Mouse (Mus musculus): ENCODE measurements around the gene Ctnnd2. TPM values are rescaled to one million over a fixed set of nuclear protein-coding genes. Genes with fewer than 3 reads are reported as not detected.

Gene Ctnnd2
- polyA plus RNA-seq, 1 experiment from 2014 or later = 5.8 TPM

DNA sequence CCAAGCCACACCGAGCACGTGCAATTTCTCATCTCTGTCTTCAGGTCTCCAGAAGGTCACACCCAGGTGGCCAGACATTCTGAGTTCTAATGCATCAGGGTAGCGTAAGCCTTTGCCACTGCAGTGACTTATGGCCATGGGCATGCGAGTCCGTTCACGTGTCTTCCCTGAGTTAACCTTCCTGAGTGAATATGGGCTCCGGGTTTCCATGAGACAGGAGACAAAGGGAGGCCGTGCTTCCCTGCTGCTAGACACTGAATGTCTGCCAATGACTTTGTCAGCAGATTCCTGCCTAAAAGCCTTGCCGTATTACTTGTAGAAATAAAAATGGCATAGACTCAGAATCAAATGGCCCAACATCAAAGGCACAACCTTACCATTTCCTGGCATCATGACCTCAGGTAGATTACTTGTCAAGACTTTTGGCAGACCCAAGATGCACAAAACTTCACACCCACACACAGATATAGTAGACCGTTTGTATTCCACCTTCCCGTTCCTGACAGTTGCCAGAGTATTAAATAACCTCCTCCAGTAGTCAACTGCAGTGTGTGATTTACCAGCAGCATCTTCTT, 804.9 kb downstream of the Ctnnd2 start:
- Histone ChIP-seq H3K36me3 (no peaks in the 10 kb centered on the region), H3K9ac (no peak overlapping the region), H3K4me3 (replicated peaks) (no peak overlapping the region), H3K27ac (replicated peaks) (no peak overlapping the region), H3K27me3 (no peaks in the 10 kb centered on the region), H3K4me1 (no peaks in the 10 kb centered on the region), H3K4me2 (replicated peaks) (no peak overlapping the region), H3K9me3 (replicated peaks) (no peaks in the 10 kb centered on the region)
- 86% methylated on average over 11 of the region's 11 CpGs for WGBS
- ATAC-seq (ENCODE audit: insufficient number of reproducible peaks, low FRiP score, low TSS enrichment, low read depth) = no peak

- H3K27ac ChIP-seq (replicated peaks) = no peak overlapping the region
- H3K36me3 ChIP-seq = no peaks in the 10 kb centered on the region
- no peaks in the 10 kb centered on the region for H3K27me3 ChIP-seq
- no peak for ATAC-seq (ENCODE audit: insufficient number of reproducible peaks, low FRiP score, low TSS enrichment, low read depth)
- H3K9me3 ChIP-seq (replicated peaks) = no peaks in the 10 kb centered on the region
- WGBS = 90% methylated on average over 2 of the region's 2 CpGs
- no peak overlapping the region for H3K4me2 ChIP-seq (replicated peaks)
- H3K4me1 ChIP-seq = no peaks in the 10 kb centered on the region
- no peak overlapping the region for H3K9ac ChIP-seq
- no peak overlapping the region for H3K4me3 ChIP-seq (replicated peaks)
Measured at GRCm38 (mm10) chr15:30986890-30987289, 814.5 kb downstream of the Ctnnd2 start.

DNA sequence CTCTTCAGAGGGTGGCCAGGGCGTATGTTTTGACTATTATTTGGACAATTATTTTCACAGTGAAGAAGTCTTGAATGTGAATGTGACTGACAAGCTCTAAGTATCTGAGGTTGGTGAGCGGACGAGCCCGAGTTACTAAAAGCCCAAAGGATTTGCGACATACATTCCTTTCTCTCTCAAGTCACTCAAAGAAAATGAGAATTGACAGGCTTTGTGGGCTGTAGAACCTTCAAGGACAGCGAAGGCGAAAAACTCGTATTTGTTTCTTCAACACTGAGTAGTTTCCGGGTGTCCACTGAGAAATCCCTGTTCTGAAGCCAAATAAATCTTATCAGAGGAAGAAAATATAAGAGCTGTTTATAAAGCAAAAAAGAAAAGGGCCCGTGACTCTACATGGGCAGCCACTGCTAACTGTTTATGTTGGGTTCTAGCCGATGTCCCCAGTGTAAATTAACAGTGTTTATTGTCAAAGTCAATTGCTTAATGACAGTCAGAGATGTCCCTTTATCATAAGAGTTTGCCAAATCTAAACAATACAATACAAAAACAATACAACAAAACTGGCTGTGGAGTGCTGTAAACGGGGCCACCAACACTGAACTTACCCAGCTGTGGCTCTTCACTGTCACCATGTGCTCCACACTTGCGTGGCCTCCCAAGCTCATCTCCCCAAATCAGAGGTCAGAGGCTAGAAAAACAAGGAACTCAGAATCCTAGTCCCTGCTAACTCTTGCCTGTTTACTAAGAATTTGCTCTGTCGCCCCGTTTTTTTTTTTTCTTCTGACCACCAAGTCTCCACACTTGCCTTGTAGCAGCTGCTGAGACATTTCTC, 818.2 kb downstream of the Ctnnd2 start:
- H3K4me1 ChIP-seq = no peaks in the 10 kb centered on the region
- no peaks in the 10 kb centered on the region for H3K27me3 ChIP-seq
- H3K27ac ChIP-seq (replicated peaks) = no peak overlapping the region
- H3K4me2 ChIP-seq (replicated peaks) = no peak overlapping the region
- 43% methylated on average over 15 of the region's 15 CpGs for WGBS
- no peak overlapping the region for H3K9ac ChIP-seq
- H3K4me3 ChIP-seq (replicated peaks) = no peak overlapping the region
- no peaks in the 10 kb centered on the region for H3K36me3 ChIP-seq
- no peaks in the 10 kb centered on the region for H3K9me3 ChIP-seq (replicated peaks)
- no peak for ATAC-seq (ENCODE audit: insufficient number of reproducible peaks, low FRiP score, low TSS enrichment, low read depth)

DNA sequence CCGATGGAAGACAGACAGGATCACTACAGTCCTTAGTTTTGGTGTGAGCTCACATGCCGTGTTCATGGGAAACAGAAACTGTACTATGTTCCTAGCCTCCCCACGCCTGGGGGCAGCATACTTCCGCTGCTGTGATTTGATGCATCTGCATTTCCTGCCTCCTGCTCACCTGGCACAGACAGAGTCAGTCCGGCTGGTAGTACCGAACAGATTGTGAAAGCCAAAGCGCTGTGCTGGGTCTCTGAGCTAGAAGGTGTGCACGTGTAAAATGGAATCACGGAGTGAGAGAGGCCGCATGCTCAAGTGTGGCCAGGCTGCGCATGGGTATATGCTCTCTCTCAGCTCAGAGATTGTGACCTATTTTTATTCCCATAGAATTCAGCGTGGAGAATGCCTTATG, 820.0 kb downstream of the Ctnnd2 start:
- Histone ChIP-seq H3K27me3 (no peaks in the 10 kb centered on the region), H3K36me3 (no peaks in the 10 kb centered on the region), H3K9ac (no peak overlapping the region), H3K4me1 (no peaks in the 10 kb centered on the region), H3K9me3 (replicated peaks) (no peaks in the 10 kb centered on the region), H3K27ac (replicated peaks) (no peak overlapping the region), H3K4me3 (replicated peaks) (no peak overlapping the region), H3K4me2 (replicated peaks) (no peak overlapping the region)
- ATAC-seq (ENCODE audit: insufficient number of reproducible peaks, low FRiP score, low TSS enrichment, low read depth) = no peak
- WGBS = 74% methylated on average over 12 of the region's 12 CpGs

- ATAC-seq (ENCODE audit: insufficient number of reproducible peaks, low FRiP score, low TSS enrichment, low read depth) = no peak
- no peaks in the 10 kb centered on the region for H3K9me3 ChIP-seq (replicated peaks)
- no peak overlapping the region for H3K9ac ChIP-seq
- no peaks in the 10 kb centered on the region for H3K27me3 ChIP-seq
- H3K4me3 ChIP-seq (replicated peaks) = no peak overlapping the region
- no peak overlapping the region for H3K4me2 ChIP-seq (replicated peaks)
- no peaks in the 10 kb centered on the region for H3K36me3 ChIP-seq
- H3K4me1 ChIP-seq = no peaks in the 10 kb centered on the region
- WGBS = 90% methylated on average over 3 of the region's 3 CpGs
- H3K27ac ChIP-seq (replicated peaks) = no peak overlapping the region
Measured at GRCm38 (mm10) chr15:30992901-30993300, 820.5 kb downstream of the Ctnnd2 start.

DNA sequence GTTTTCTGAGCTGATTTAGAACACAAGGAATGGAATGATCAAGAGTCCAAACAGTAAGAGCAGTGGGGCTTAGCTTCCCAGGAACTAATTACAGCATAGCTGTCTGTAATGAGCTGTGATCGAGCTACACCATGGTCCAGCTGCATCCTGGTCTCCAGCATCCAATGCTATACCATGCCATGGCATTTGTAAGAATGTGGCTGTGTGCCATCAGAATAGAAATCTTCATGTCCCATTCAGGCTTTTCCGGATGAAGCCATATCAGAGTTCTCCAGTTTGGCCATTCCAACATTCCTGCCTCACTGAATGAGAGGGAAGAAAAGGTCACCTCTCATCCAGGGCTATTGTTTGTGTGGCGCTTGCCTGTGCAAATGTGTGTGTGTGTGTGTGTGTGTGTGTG, 823.0 kb downstream of the Ctnnd2 start:
- H3K4me3 ChIP-seq (replicated peaks) = no peak overlapping the region
- no peak overlapping the region for H3K27ac ChIP-seq (replicated peaks)
- H3K4me1 ChIP-seq = no peaks in the 10 kb centered on the region
- no peaks in the 10 kb centered on the region for H3K36me3 ChIP-seq
- H3K9ac ChIP-seq = no peak overlapping the region
- H3K27me3 ChIP-seq = no peaks in the 10 kb centered on the region
- WGBS = 78% methylated on average over 3 of the region's 3 CpGs
- H3K9me3 ChIP-seq (replicated peaks) = no peaks in the 10 kb centered on the region
- no peak for ATAC-seq (ENCODE audit: insufficient number of reproducible peaks, low FRiP score, low TSS enrichment, low read depth)
- H3K4me2 ChIP-seq (replicated peaks) = no peak overlapping the region

- Histone ChIP-seq H3K9me3 (replicated peaks) (no peaks in the 10 kb centered on the region), H3K36me3 (no peaks in the 10 kb centered on the region), H3K4me2 (replicated peaks) (no peak overlapping the region), H3K9ac (no peak overlapping the region), H3K4me1 (no peaks in the 10 kb centered on the region), H3K4me3 (replicated peaks) (no peak overlapping the region), H3K27me3 (no peaks in the 10 kb centered on the region), H3K27ac (replicated peaks) (no peak overlapping the region)
- 73% methylated on average over 5 of the region's 5 CpGs for WGBS
- ATAC-seq (ENCODE audit: insufficient number of reproducible peaks, low FRiP score, low TSS enrichment, low read depth) = no peak
Measured at GRCm38 (mm10) chr15:31004468-31004867, 832.1 kb downstream of the Ctnnd2 start.

- no peak for ATAC-seq (ENCODE audit: insufficient number of reproducible peaks, low FRiP score, low TSS enrichment, low read depth)
- no peak overlapping the region for H3K4me2 ChIP-seq (replicated peaks)
- H3K9me3 ChIP-seq (replicated peaks) = no peaks in the 10 kb centered on the region
- H3K9ac ChIP-seq = no peak overlapping the region
- no peaks in the 10 kb centered on the region for H3K4me1 ChIP-seq
- H3K36me3 ChIP-seq = no peaks in the 10 kb centered on the region
- WGBS = 78% methylated on average over 8 of the region's 8 CpGs
- no peak overlapping the region for H3K4me3 ChIP-seq (replicated peaks)
- no peak overlapping the region for H3K27ac ChIP-seq (replicated peaks)
- no peaks in the 10 kb centered on the region for H3K27me3 ChIP-seq
Measured at GRCm38 (mm10) chr15:31004976-31005375, 832.6 kb downstream of the Ctnnd2 start.

GRCm38 (mm10) chr15:31006050-31006824, 833.8 kb downstream of the Ctnnd2 start:
- 78% methylated on average over 8 of the region's 8 CpGs for WGBS
- H3K4me1 ChIP-seq = no peaks in the 10 kb centered on the region
- no peak for ATAC-seq (ENCODE audit: insufficient number of reproducible peaks, low FRiP score, low TSS enrichment, low read depth)
- no peaks in the 10 kb centered on the region for H3K27me3 ChIP-seq
- H3K9me3 ChIP-seq (replicated peaks) = no peaks in the 10 kb centered on the region
- H3K9ac ChIP-seq = no peak overlapping the region
- no peak overlapping the region for H3K27ac ChIP-seq (replicated peaks)
- no peak overlapping the region for H3K4me3 ChIP-seq (replicated peaks)
- no peak overlapping the region for H3K4me2 ChIP-seq (replicated peaks)
- H3K36me3 ChIP-seq = no peaks in the 10 kb centered on the region

GRCm38 (mm10) chr15:31006825-31007157, 834.4 kb downstream of the Ctnnd2 start:
- WGBS = 87% methylated on average over 8 of the region's 8 CpGs
- H3K27me3 ChIP-seq = no peaks in the 10 kb centered on the region
- no peak overlapping the region for H3K9ac ChIP-seq
- H3K9me3 ChIP-seq (replicated peaks) = no peaks in the 10 kb centered on the region
- no peak overlapping the region for H3K4me2 ChIP-seq (replicated peaks)
- H3K4me3 ChIP-seq (replicated peaks) = no peak overlapping the region
- no peaks in the 10 kb centered on the region for H3K4me1 ChIP-seq
- no peaks in the 10 kb centered on the region for H3K36me3 ChIP-seq
- no peak for ATAC-seq (ENCODE audit: insufficient number of reproducible peaks, low FRiP score, low TSS enrichment, low read depth)
- H3K27ac ChIP-seq (replicated peaks) = no peak overlapping the region

DNA sequence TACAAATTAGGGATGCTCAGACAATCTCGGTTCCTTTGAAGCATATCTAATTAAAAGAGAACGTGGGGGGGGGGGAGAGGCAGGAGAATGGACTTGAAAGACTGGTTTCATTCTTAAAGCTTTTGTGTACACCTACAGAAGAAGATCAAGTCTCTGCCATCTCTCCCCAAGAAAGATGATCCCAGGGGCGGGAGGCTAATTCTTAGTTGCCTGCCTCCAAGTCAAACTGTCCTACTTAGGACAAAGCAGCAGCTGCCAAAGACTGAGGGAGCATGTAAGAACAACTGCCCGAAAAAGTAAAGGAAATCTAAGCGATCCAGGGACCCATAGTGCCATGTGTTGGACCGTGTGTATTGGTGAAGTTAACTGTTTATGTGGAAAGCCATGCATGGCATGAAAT, 836.2 kb downstream of the Ctnnd2 start:
- H3K27ac ChIP-seq (replicated peaks) = no peak overlapping the region
- H3K27me3 ChIP-seq = no peaks in the 10 kb centered on the region
- H3K4me1 ChIP-seq = no peaks in the 10 kb centered on the region
- ATAC-seq (ENCODE audit: insufficient number of reproducible peaks, low FRiP score, low TSS enrichment, low read depth) = no peak
- H3K9ac ChIP-seq = no peak overlapping the region
- WGBS = 46% methylated on average over 6 of the region's 6 CpGs
- no peaks in the 10 kb centered on the region for H3K36me3 ChIP-seq
- no peaks in the 10 kb centered on the region for H3K9me3 ChIP-seq (replicated peaks)
- no peak overlapping the region for H3K4me2 ChIP-seq (replicated peaks)
- H3K4me3 ChIP-seq (replicated peaks) = no peak overlapping the region
